Comparison of ENCODE assay signal across 8 mouse cellular contexts in the genomic region with DNA sequence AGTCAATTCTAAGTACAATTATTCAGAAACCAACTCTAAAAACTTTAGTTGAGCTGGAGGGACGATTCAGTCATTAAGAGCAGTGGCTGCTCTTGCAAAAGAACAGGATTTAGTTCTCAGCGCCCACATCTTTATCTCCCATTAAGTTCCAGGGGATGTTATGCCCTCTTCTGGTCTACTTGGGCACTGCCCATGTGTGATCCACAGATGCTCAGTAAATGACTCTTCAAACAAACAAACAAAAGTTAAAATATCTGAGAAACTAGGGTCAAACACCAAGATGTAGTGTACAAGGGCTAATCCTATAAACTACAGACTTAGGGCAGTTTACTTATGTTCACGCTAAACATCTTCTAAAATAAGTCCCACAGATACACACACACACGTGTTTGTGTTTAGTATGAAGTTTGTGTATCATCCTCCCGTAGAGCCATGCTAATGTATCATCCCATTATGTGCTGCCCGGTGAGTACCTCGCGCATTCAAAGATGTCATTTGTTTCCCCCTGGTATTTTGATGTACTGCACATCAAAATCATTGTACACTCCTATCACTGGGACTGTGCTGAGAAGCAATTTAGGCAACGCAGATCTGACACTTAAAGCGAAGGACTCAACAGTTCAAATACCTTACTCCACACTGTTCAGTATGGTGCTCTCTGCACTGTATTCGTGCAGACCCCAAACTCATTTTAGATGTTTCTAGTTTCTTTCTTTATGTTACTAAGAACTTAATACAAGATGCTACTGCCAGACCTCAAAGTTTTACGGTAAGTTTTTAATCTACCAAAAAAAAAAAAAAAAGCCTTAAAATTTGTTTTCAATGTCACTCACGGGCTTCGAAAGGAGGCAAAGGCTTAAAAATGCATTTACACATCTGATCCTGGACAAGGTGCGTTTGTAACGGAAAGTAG. TPM values are rescaled to one million over a fixed set of nuclear protein-coding genes. Genes with fewer than 3 reads are reported as not detected.
DNase-seq lines count a peak whose midpoint lies in the region; ATAC-seq lines count a peak whose summit lies in the region.

No protein-coding gene starts in this region.

- 25% methylated on average over 16 of the region's 16 CpGs for WGBS in embryonic facial prominence, embryonic 15.5 days
- 31% methylated on average over 16 of the region's 16 CpGs for WGBS in midbrain, embryonic 14.5 days

- H3K9me3 ChIP-seq in embryonic facial prominence, embryonic 15.5 days (replicated peaks), result no peaks in the 10 kb centered on the region
- H3K9me3 ChIP-seq in midbrain, embryonic 14.5 days (ENCODE audit: control insufficient read depth, low read length), result no peaks in the 10 kb centered on the region

- H3K27ac ChIP-seq in embryonic facial prominence, embryonic 15.5 days (replicated peaks), result peak overlapping the region; percentile 77; the same call in 1 of the 2 replicates
- 0 out of 2 replicates have a peak overlapping the region, but pooled peaks have one; percentile 79 for H3K27ac ChIP-seq in midbrain, embryonic 14.5 days (replicated peaks; ENCODE audit: low read depth, low read length)

- H3K4me1 ChIP-seq in embryonic facial prominence, embryonic 15.5 days, result peaks cover 4% of the 10 kb centered on the region
- 0 out of 2 replicates have a peak, but pooled peaks cover 6% of the 10 kb centered on the region for H3K4me1 ChIP-seq in midbrain, embryonic 14.5 days (ENCODE audit: control insufficient read depth, insufficient read depth, low read length)

- intact Hi-C loops in left cerebral cortex, postnatal 36 days (cut with DNase I), result no loop called here

- peak; percentile 57 for DNase-seq in CD4-positive, CD25-positive, alpha-beta regulatory T cell, adult 2 months (ENCODE audit: low read depth, low spot score)
- peak; percentile 66 for DNase-seq in ES-CJ7 (ENCODE audit: low read depth, low spot score)
- DNase-seq in kidney, postnatal 10 days, result peak; percentile 16
- peak; percentile 33 for DNase-seq in midbrain, embryonic 14.5 days
- no peak for DNase-seq in left cerebral cortex, postnatal 36 days (ENCODE audit: low spot score in 2 of 2)
- DNase-seq in adrenal gland, adult 18-20 months (ENCODE audit: low spot score in 2 of 2), result no peak

- no peaks in the 10 kb centered on the region for H3K27me3 ChIP-seq in embryonic facial prominence, embryonic 15.5 days
- H3K27me3 ChIP-seq in midbrain, embryonic 14.5 days (ENCODE audit: control insufficient read depth, insufficient read depth, low read length), result no peaks in the 10 kb centered on the region

- no peak for ATAC-seq in CD4-positive, CD25-positive, alpha-beta regulatory T cell, adult 4 months
- no peak for ATAC-seq in embryonic facial prominence, embryonic 15.5 days (ENCODE audit: insufficient number of reproducible peaks, low FRiP score, low TSS enrichment, low read depth)
- ATAC-seq in midbrain, embryonic 14.5 days (ENCODE audit: low FRiP score, low TSS enrichment), result no peak

- peak overlapping the region; percentile 96 for H3K9ac ChIP-seq in embryonic facial prominence, embryonic 15.5 days
- H3K9ac ChIP-seq in midbrain, embryonic 14.5 days (replicated peaks; ENCODE audit: low read length), result peak overlapping the region; percentile 82

- H3K36me3 ChIP-seq in embryonic facial prominence, embryonic 15.5 days, result peaks cover 5% of the 10 kb centered on the region
- H3K36me3 ChIP-seq in midbrain, embryonic 14.5 days (ENCODE audit: control insufficient read depth, insufficient read depth, low read length), result peaks cover 4% of the 10 kb centered on the region; the same call in 1 of the 2 replicates

- peak overlapping the region; percentile 59 for H3K4me2 ChIP-seq in embryonic facial prominence, embryonic 15.5 days (replicated peaks)
- peak overlapping the region; percentile 83 for H3K4me2 ChIP-seq in midbrain, embryonic 14.5 days (ENCODE audit: low read length)

- peak overlapping the region; percentile 76 for H3K4me3 ChIP-seq in embryonic facial prominence, embryonic 15.5 days (replicated peaks)
- H3K4me3 ChIP-seq in midbrain, embryonic 14.5 days (replicated peaks; ENCODE audit: low read depth, low read length), result peak overlapping the region; percentile 80

RNA-seq across cellular contexts. Expression of a gene that starts 0.9 kb away (rescaled TPM):
- 10 to 100 TPM; 32.8 to 33.7 TPM for polyA plus RNA-seq in CD4-positive, CD25-positive, alpha-beta regulatory T cell, adult 4 months (2017; shearing (Covaris generic))
- polyA plus RNA-seq in embryonic facial prominence, embryonic 15.5 days (2015; fragmentation: Nextera tagmentation; extraction: Ambion mirVana), result 25.1 and 31.8 TPM in 2 replicates
- 11.1 and 16.0 TPM in 2 replicates for polyA plus RNA-seq in midbrain, embryonic 14.5 days (2014; fragmentation: Nextera tagmentation; extraction: Ambion mirVana)
- 1 to 10 TPM; 7.1 to 7.3 TPM for total RNA-seq in left cerebral cortex, postnatal 36 days (2021)
- total RNA-seq in adrenal gland, adult 18-20 months (2021), result 10 to 100 TPM; 10.6 to 10.9 TPM

RNA-seq across cellular contexts. Expression of a gene that starts 21.4 kb away (rescaled TPM):
- 100 to 1,000 TPM; 122 to 153 TPM for polyA plus RNA-seq in CD4-positive, CD25-positive, alpha-beta regulatory T cell, adult 4 months (2017; shearing (Covaris generic))
- 139 and 144 TPM in 2 replicates for polyA plus RNA-seq in embryonic facial prominence, embryonic 15.5 days (2015; fragmentation: Nextera tagmentation; extraction: Ambion mirVana)
- polyA plus RNA-seq in midbrain, embryonic 14.5 days (2014; fragmentation: Nextera tagmentation; extraction: Ambion mirVana), result 160 and 171 TPM in 2 replicates
- total RNA-seq in left cerebral cortex, postnatal 36 days (2021), result 10 to 100 TPM; 49.4 to 50.8 TPM
- total RNA-seq in adrenal gland, adult 18-20 months (2021), result 10 to 100 TPM; 80.6 to 89.5 TPM

RNA-seq across cellular contexts. Expression of a gene that starts 21.4 kb away (rescaled TPM):
- polyA plus RNA-seq in CD4-positive, CD25-positive, alpha-beta regulatory T cell, adult 4 months (2017; shearing (Covaris generic)), result 10 to 100 TPM; 12.2 to 18.9 TPM
- polyA plus RNA-seq in embryonic facial prominence, embryonic 15.5 days (2015; fragmentation: Nextera tagmentation; extraction: Ambion mirVana), result 14.0 and 16.6 TPM in 2 replicates
- 23.9 and 25.4 TPM in 2 replicates for polyA plus RNA-seq in midbrain, embryonic 14.5 days (2014; fragmentation: Nextera tagmentation; extraction: Ambion mirVana)
- total RNA-seq in left cerebral cortex, postnatal 36 days (2021), result 10 to 100 TPM; 15.3 to 19.8 TPM
- 1 to 10 TPM; 5.1 to 5.8 TPM for total RNA-seq in adrenal gland, adult 18-20 months (2021)

RNA-seq across cellular contexts. Expression of a gene that starts 25.7 kb away (rescaled TPM):
- polyA plus RNA-seq in CD4-positive, CD25-positive, alpha-beta regulatory T cell, adult 4 months (2017; shearing (Covaris generic)), result 1 to 10 TPM in 1 of 2 experiments, under 1 TPM in 1; 0.48 to 1.1 TPM
- polyA plus RNA-seq in embryonic facial prominence, embryonic 15.5 days (2015; fragmentation: Nextera tagmentation; extraction: Ambion mirVana), result 1.4 and 2.2 TPM in 2 replicates
- polyA plus RNA-seq in midbrain, embryonic 14.5 days (2014; fragmentation: Nextera tagmentation; extraction: Ambion mirVana), result 0.09 TPM in 1 of 2 replicates, not detected in the other
- 1 to 10 TPM; 2.6 to 4.5 TPM for total RNA-seq in left cerebral cortex, postnatal 36 days (2021)
- 10 to 100 TPM; 13.0 to 23.4 TPM for total RNA-seq in adrenal gland, adult 18-20 months (2021)

Comparison
In these comparisons a context has a peak if more than half of its experiments do, and no peak if none do; other contexts are left out.
1. DNase-seq: peak in CD4-positive, CD25-positive, alpha-beta regulatory T cell, adult 2 months (single experiment), ES-CJ7 (single experiment), kidney, postnatal 10 days (single experiment) and midbrain, embryonic 14.5 days (single experiment); none in left cerebral cortex, postnatal 36 days (0 of 2) and adrenal gland, adult 18-20 months (0 of 2).